Mouse (Mus musculus) thymus, postnatal 10 days (tissue): ENCODE measurements around the gene Gpr155.

Experiments used
- DNase-seq, 2 experiments: peaks; one replicate each; pipeline ENCODE4 v3.0.0; 2021; ENCODE audit warnings: low spot score in 2 of 2

Gene Gpr155

GRCm38 (mm10) chr2:73386356-73387046 is at the start of gene Gpr155:
Gene Gpr155, minus strand, starts transcription at chr2:73386572.
- peak; percentile 97 to 99 for DNase-seq

GRCm38 (mm10) chr2:73435847-73436246 is 49.5 kb upstream of the Gpr155 start:
- no peak for DNase-seq

- DNase-seq: no peak
Observed at GRCm38 (mm10) chr2:73431959-73432396, 45.6 kb upstream of the Gpr155 start.

GRCm38 (mm10) chr2:73428803-73429468 is 42.6 kb upstream of the Gpr155 start:
- DNase-seq: no peak

GRCm38 (mm10) chr2:73427293-73427692 is 40.9 kb upstream of the Gpr155 start:
- peak in 1 of 2 experiments; percentile 55 for DNase-seq

- no peak for DNase-seq
Observed at GRCm38 (mm10) chr2:73425822-73426221, 39.5 kb upstream of the Gpr155 start.

- DNase-seq: no peak
Observed at GRCm38 (mm10) chr2:73419730-73420129, 33.4 kb upstream of the Gpr155 start.

- no peak for DNase-seq
Observed at GRCm38 (mm10) chr2:73419285-73419684, 32.9 kb upstream of the Gpr155 start.

GRCm38 (mm10) chr2:73415892-73416291 is 29.5 kb upstream of the Gpr155 start:
- no peak for DNase-seq

- no peak for DNase-seq
Observed at GRCm38 (mm10) chr2:73410076-73410475, 23.7 kb upstream of the Gpr155 start.

- no peak for DNase-seq
Observed at GRCm38 (mm10) chr2:73407662-73408061, 21.3 kb upstream of the Gpr155 start.

GRCm38 (mm10) chr2:73406336-73406915 is 20.1 kb upstream of the Gpr155 start:
- no peak for DNase-seq

GRCm38 (mm10) chr2:73404980-73405379 is 18.6 kb upstream of the Gpr155 start:
- no peak for DNase-seq

GRCm38 (mm10) chr2:73404442-73404841 is 18.1 kb upstream of the Gpr155 start:
- no peak for DNase-seq

- DNase-seq: no peak
Observed at GRCm38 (mm10) chr2:73403385-73404013, 17.1 kb upstream of the Gpr155 start.

- no peak for DNase-seq
Observed at GRCm38 (mm10) chr2:73401689-73402088, 15.3 kb upstream of the Gpr155 start.

GRCm38 (mm10) chr2:73397476-73397875 is 11.1 kb upstream of the Gpr155 start:
- DNase-seq: no peak

GRCm38 (mm10) chr2:73396828-73397325 is 10.5 kb upstream of the Gpr155 start:
- DNase-seq: no peak

- no peak for DNase-seq
Observed at GRCm38 (mm10) chr2:73395516-73395915, 9.1 kb upstream of the Gpr155 start.

- DNase-seq: no peak
Observed at GRCm38 (mm10) chr2:73394476-73394875, 8.1 kb upstream of the Gpr155 start.

- DNase-seq: no peak
Observed at GRCm38 (mm10) chr2:73392772-73393171, 6.4 kb upstream of the Gpr155 start.

GRCm38 (mm10) chr2:73389951-73390350 is 3.6 kb upstream of the Gpr155 start:
- DNase-seq: no peak
